Mouse (Mus musculus) bone marrow macrophage, adult 2 months (primary cell): ENCODE results near the gene Igsf8.

ENCODE experiments used
- CTCF ChIP-seq: IDR thresholded peaks from 2 replicates; pipeline ENCODE4 v1.5.1; 2012; ENCODE audit warnings: low read depth, mild to moderate bottlenecking, low read length, moderate library complexity
- POLR2A ChIP-seq: IDR thresholded peaks from 2 replicates; pipeline ENCODE4 v1.6.1; 2012; ENCODE audit warnings: mild to moderate bottlenecking, low read depth, low read length, borderline replicate concordance

DNA sequence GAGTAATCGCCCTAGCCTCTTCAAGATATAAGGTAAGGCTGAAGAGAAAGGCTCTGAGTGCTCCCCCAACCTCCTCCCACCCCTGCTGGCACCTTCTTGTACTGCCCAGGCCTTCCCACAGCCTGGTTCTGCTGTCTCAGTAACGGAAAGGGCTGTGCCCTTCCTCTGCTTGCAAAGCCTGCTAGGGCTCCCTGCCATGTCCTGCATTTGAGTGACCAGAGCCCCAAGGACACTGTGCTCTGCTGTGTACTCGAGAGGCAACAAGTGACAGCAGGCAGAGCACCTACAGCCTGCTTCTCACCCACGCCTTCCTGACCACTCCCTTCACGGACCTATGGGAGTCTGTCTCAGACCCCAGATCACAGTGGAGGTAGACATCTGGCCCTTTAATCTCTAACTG, 38.8 kb downstream of the Igsf8 start:
- TF ChIP-seq CTCF, result no peak
- no peak for TF ChIP-seq POLR2A
